Mouse (Mus musculus) spleen, adult 18-20 months (tissue): Measurements from ENCODE around the gene Calml4.
A peak's percentile ranks its signal among the peaks of the same experiment; 100 is the strongest.
"Not testable (repeated sequence)": the region's sequence is repeated elsewhere in the genome, so short reads cannot be mapped to it uniquely, and the experiment has no call there.

Source experiments
- DNase-seq, 2 experiments: peaks; one replicate each; pipeline ENCODE4 v3.0.0; 2022; ENCODE audit warnings: mixed read lengths in 2 of 2

The Calml4 gene

DNA sequence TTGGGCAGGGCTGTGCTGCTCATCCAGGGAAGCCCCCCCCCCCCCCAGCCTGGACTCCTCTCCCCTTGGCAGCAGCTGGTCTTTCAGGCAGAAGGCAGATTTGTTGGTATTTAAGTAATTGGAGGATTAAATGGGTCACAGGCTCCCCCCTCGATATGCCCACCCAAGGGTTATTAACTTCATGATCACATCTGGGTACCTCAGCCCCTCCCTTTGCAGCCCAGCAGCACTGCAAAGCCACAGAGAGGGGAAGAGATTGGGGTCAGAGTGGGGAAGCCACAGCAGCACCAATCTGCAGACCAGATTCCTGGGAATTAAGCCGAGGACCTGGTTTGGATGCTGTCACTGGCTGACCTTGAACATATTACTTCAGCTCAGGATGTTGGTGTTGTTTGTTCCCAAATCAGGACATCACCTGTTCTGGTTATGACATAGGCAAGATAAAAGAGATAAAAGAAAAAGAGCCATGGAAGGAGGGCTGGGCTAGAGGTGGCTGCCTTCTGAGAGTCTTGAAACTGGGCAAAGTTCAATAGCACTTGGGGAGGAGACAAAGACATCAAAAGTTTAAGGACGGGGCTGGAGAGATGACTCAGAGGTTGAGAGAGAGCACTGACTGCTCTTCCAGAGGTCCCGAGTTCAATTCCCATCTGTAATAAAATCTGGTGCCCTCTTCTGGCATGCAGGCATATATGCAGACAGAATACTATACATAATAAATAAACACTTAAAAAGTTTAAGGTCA, 22.0 kb upstream of the Calml4 start:
- no peak for DNase-seq

DNA sequence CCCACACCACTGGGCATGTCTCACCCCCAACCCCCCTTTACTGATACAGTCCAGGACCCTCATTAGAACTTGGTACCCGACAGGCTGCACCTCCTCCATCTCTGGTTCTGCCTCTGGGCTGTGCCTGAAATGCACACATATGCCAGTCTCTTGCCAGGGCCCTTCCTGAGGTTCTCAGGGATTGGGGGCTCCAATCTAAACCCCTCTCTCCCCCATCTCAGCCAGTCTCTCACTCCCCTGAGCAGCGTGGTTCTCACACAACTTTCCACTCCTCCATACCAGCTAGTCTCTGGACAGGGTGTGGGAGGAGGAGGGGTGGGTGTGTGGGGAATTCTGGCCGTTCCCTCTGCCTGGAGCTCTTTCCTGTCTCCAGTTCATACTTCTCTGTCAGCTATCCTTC, 20.3 kb upstream of the Calml4 start:
- no peak for DNase-seq

DNA sequence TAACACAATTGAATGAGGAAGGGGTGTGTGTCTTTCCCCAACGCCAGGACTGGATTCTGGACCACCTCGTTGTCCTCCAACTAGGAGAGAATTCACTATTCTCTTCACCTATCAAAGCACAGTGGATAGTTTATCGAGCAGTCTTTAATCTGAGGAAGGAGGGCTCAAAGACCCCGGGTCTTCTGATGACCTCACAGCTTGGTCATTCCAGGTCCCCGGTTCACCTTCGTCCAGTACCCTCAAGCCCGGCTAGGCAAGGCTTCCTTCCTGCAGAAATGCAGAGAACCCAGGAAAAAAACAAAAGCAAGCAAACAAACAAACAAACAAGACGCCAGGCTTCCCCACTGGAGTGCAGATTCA, 19.8 kb upstream of the Calml4 start:
- no peak for DNase-seq

DNA sequence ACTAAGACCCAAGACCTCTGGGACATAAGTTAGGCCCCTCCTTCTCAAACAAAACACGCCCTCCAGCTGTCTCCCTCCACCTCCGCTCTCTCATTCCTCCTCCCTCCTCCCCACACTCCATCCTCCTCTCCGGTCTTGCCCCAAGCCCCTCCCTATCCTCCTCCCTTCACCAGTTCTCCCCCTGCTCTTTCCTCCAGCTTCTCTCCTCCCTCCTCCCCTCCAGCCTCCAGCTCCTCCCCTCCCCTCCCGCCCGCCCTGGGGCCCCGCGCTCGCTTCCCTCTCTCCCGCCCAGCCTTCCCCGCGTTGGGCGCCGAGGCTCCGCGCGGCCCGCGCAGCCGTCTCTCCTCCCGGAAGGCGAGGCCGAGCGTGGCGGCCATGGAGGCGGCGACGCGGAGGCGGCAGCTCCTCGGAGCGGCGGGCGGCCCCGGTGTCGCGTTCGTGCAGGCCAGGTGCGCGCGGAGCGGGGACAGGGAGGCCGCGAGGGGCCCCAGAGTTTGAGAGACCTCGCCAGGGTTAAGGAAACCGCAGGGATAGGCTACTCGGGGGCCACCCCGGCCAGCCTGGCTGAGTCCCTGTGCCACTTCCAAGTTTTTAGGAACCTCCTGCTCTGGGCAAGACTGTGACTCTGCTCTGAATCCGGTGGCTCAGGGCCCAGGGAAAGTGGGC, 19.2 kb upstream of the Calml4 start, which contains the start of gene Cln6:
Gene Cln6, plus strand, starts transcription at position 280 of the 666 bp plus-strand sequence.
- DNase-seq = peak; percentile 41 to 52

DNA sequence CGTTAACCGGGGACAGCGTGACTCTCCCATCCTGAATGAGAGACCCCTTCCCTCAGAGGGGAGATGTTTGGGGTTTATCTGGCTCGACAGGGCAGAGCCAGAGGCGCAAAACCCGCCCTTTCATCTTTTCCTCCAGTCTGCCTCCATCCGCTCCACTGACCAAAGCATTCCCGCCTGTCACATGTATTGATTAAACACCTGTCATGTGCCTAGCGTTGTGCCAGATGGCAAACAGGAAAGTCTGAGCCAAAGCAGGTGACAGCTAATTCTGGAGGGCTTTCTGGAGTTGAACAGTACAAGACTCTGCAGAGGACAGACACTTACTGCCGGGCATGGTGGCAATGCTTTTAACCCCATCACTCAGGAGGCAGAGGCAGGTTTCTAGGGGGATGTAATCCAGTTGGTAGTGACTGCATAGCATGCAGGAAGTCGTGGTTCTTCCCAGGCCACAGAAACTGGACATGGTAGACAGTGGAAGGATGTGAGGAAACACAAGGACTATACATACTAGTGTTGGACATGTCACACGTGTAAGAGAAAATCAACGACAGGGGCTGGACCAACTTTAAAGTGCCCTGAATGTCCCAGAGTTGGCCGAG, 18.6 kb upstream of the Calml4 start:
- DNase-seq = no peak

DNA sequence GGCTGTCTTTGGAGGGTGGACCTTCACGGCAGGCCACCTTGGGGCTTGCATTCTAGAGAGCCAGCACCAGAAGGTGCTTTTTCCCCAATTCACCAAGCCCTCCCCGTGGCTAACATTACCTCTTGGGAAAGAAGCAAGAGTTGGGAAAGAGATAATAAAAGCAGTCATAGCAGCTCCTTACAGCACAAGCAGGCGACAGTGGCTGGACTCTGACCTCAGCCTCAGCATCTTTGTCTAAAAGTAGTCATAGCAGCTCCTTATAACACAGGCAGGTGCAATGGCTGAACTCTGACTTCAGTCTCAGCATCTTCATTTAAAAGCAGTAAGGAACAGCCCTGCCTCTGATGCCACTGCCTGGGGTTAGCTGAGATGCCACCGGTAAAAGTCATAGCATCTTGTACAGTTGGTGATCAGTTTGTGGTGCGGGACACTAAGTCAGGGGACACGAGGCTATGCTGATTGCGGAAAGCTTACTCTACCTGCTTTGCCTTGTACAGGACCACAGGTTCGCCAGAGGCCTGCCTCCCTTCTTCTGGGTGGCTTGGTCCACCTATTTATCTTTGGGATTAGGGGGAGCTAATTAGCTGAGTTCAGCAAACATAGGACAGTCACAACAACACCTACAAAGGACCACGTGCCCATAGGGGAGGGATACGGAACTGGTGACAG, 14.4 kb upstream of the Calml4 start:
- no peak for DNase-seq

DNA sequence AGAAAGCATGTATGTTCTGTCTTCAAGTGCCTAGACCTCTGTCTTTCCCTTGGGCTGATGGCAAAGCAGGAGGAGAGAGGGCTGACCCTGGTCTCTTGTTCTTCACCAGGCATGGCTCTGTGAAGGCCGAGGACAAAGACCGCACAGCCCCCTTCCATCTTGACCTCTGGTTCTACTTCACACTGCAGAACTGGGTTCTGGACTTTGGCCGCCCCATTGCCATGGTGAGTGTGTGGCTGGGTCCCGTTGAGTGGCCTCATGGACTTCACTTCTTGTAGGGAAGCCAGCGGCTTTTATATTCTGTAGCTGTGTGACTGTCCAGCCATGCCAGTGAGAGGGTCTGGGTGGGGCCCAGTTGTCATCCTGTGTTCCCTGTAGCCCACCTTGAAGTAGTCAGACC, 13.4 kb upstream of the Calml4 start:
- no peak for DNase-seq

DNA sequence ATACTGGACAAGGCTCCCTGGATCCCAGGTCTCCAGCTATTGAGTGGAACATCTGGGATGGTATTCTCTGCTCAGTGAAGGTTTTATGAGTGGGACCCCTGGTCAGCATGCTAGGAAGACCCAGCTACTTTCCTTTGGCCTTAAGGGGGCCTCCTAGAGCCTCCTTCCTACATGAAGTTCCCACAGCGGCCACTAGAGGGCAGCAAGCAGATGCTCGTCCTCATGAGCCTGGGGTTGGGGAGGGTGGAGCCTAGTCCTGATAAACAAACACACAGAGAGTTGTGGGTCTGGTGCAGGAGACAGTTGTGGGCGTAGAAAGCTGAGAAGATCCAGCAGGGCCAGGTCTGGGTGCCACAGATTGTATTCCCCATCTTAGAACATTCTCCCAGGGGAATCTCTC, 10.2 kb upstream of the Calml4 start:
- DNase-seq = peak; percentile 58 to 84

DNA sequence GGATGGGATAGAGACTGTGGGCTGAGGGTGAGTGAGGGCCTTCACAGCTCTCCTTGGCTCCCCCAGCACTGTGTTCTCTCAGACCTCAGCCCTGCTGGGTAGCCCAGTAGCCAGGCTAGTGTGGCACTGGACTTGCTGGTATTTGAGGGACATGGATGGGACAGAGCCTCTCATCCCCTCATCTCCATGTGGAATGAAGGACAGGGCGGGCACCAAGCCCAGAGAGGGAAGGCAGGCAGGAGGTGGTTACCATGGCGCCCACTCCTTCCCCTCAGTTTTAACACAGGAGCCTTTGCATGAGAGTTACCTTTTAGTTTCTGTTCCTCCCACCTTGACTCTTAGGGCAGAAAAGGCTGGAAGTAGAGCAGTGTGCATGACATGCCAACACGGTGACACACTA, 9.2 kb upstream of the Calml4 start:
- DNase-seq = no peak

DNA sequence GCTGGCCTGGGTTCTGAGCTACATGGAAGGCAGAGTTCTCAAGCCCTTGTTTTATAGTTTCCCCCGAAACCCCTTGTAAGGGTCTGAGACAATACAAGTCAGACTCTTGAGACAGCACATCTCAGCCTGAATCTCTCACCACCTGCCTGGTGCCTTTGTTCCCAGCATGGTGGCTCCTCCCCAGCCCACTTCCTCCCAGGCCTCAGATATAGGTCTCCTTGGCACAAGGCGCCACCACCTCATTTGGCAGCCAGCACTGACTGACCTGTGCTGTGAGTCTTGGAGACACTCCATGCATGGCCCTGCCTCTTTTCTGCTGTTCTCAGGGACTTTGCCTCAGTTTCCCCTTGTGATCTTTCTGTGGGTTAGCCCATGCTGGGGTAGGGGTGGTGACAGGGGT, 6.3 kb upstream of the Calml4 start:
- DNase-seq = no peak

DNA sequence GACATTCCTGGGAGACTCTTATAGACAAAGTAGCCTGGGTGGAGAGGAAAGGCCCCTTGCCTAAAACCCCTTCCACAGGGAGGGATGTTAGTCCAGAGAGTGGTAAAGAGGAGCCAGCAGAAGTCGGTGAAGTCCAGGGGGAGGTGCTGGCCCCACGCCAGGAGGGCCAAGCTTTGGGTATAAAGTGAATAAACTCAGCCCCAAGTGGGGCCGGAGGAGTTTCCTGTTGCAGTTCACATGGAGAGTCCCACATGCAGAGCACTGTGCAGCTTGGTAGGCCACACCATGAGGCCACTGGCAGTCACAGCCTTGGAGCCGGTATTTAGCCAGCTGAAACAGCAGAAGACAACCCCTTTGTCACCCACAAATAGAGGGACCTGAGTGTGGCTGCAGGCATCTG, 3.4 kb upstream of the Calml4 start:
- no peak for DNase-seq

DNA sequence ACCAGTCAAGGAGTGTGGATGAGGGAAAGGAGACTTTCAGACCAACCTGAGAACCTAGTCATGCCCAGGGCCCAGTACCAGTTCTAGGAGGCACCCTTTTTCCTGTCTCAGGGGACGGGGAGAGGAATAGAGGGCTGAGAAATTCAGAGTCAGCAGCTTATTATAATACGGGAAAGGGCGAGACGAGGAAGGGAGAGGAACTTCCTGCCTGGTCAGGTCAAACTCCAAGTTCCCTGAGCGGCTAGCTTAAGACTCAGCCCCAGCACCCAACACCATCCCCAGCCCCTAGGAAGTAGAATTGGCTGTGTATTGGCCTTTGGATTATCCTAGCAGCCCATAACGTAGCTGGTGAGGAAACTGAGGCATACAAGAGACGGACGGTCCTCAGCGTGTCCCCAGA, 664 bp upstream of the Calml4 start:
- DNase-seq = no peak

DNA sequence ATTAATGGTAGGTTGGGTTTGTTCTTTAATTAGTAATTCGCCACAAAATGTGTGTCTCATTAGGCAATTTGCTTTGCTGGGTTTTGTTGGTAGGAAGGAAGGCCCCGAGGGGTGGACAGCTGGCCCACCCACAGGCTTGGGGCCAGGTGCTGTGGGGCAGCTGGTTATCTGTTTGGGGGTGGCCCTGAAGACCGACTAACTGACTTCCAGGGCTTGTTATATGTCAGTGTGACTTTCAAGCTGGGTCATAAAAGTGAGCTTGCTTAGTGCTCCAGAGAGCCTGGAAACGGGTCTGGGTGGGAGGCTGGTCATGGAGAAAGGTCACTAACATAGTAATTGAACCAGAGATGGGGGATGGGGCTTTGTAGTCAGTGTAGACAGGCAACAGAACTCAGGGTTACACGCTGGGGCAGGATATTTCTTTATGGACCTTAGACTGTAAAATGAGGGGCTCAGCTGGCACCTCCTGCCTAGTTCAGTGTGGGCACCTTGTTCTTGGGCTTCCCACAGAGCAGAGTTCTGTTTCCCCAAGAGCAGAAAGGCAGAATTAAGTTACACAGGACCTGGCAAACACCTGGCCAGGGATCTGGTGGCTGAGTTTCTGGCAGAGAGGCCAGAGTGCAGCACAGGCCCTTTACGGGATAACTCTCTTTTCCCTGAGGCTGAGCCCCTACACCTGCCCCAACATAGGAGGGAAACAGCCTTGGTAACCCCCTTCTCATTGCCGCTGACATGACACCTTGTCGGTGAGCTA, 563 bp downstream of the Calml4 start:
- DNase-seq = no peak

DNA sequence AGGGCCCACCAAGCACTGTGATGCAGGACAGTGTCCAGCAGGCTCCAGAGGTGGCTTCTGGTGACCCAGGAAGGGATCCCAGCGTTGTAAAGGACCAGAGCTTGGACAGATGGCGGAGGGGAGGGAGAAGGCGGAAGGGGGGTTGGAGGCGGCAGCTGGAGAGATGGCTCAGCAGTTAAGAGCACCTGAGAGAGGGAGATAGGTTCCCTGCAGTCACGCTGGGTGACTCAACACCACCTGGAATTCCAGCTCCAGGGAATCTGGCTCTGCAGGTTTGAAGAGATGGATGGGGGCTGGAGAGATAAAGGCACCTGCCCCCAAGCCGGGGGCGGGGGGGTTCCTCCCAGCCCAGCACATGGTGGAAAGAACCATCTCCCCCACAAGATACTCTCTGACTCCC, 2.2 kb downstream of the Calml4 start:
- not testable (repeated sequence) for DNase-seq

DNA sequence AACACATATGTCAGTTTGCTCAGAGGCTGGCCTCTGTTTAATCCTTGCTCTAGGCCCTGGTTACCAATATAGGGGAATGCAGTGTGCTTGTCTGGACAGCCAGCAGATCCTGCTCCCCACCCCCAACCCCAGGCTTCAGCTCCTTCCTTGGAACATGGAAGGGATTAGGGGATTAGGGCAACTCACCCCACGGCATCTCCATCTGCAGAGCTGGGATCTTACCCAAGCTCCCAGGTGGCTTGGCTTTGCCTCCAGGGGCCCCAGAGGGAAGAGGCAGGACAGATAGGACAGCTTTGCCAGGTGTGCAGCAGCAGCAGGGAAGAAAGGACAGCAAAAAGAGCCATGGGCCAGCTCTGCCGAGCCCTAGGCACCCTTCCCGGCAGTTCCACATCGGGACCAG, 3.0 kb downstream of the Calml4 start:
- DNase-seq = no peak

DNA sequence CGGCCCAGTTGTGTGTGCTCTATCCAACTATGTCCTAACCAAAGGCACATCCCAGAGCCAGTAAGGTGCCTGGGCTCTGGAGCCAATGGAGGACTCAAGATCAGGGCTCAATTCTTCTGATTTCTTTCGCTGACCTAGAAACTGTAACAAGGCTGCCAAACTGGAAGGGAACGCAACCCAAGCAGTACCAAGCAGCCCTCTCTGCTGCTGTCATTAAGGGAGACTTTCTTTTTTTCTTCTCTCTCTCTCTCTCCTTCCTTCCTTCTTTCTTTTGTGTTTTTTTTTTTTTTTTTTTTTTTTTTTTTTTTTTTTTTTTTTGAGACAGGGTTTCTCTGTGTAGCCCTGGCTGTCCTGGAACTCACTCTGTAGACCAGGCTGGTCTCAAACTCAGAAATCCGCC, 11.4 kb downstream of the Calml4 start:
- not testable (repeated sequence) for DNase-seq

DNA sequence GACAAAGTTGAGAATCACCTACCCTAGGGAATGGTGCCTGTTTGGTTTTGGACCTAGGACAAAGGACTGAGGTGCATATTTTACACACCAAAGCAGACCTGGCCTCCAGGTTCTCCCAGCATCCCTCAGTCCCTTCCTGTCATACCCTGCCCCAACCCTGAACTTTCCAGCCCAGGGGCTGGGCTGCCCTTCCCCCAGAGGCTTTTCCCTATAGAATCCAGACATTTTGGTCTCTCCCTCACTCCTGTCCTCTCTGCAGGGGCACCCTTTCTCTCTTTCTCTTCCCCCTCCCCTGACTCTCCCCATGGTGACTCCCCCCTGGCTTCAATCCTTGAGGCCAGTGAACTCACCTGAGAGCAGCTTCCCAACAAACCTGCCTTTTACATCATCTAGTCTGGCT, 12.8 kb downstream of the Calml4 start:
- no peak for DNase-seq

DNA sequence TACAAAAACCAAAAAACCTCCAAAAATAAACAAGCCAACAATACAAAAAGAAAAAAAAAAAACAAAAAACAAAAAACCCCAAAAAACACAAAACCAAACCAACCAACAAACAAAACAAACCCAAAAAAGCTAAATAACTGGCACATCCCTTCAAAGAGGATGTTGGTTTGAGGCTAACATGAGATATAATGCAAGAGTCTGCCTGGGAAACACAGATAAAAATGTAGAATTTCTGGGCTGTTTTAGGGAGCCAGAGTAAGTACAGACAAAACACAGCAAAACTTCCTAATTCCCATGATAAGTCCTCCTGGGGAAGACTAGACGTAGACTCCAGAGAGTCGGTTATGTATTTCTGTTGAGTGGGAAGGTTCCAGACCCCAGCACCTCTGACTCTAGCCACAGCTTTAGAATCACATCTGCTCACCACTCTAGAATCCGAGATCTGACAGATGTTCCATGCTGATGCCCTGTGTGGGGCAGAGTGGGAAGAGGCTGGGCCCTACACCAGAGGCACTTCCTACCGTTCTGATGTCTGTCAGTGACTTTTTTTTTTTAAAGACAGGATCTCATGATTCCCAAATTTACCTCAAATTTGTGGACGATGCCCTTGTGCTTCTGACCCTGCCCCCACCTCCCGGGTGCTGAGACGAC, 19.2 kb downstream of the Calml4 start:
- DNase-seq = no peak

DNA sequence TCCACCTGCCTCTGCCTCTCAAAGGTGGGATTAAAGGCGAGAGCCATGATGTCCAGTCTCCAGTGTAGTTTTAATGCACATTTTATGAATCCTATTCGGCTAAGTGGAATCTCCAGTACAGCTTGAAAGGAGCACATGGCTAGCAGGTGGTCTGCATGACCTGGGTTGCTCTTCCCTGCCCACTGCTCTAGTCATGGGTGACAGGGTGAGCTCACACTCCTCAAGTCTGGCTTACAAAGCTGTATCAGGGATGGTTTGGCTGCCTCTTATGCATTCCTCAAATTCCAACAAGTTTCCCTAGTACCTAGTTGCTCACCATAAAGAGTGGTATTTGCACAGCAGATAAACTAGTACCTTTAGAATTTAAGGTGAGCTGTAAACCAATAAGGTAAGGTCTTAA, 19.9 kb downstream of the Calml4 start:
- DNase-seq = no peak

DNA sequence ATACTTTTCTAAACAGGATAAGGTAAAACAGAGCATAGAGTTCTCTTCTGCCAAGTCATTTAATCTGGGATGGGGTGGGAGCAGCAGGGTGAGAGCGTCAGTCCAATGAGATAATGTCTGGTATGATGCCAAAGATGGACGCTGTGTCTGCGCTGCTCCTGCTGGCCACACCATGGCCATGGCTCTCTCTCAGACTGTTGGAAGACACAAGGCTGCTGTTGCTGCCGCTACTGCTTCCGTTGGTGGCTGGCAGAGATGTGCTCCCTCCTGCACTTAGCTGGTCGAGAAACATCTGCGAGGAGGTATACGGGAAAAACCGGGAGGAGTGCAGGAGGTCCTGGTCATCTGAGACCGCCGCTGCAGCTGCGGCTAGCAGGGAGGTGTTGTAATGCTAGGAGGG, 24.0 kb downstream of the Calml4 start:
- no peak for DNase-seq

DNA sequence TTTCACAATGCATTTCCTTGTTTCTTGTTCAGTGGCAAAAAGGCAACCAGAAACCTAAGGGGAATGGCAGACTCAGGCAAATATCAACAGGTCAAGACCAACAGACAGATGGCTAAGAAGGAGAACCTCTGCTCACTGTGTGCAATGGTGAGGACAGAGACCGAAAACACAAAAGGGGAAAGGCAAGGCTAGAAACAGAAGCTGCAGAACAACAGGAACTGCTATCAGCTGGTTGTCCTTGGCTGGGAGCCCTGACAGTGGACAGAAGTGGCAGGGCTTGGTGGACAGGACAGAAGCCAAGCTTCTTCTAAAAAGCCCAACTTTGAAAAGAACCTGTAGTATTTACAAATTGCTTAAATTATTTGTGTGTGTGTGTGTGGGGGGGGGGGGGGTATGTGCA, 36.6 kb downstream of the Calml4 start:
- DNase-seq = no peak

DNA sequence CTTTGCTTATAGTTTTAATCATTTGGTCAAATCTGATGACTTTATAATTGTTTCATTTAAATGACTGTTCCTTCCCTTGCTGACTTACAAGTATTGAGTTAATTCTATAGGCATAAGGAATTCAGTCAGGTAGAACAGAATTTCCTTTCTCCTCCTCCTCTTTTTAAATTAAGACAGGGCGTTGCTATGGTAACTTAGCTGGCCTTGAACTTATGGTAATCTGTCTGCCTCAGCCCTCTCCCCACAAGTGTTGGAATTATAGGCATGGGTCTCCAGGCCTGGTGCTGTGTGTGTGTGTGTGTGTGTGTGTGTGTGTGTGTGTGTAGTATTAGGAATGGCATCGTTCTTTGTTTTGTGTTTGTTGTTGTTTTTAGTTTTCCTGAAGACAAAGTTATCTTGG, 43.9 kb downstream of the Calml4 start:
- DNase-seq = no peak

DNA sequence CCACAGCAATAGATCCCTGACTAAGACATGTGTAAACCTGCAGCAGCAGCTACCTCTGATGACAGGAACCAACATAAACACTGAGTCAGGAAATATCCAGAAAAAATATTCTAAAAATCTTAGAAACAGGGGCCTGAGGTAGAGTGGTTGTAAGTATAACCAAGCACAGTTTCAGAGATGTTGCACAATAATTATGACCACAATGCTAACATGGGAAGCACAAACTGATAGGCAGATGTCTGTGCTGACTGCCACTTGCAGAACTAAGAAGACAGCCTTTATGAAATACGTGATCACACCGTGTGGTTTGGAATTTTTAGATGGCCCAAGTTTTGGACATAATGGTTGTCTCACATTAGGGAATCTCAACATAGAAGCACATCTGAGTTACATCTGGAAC, 46.0 kb downstream of the Calml4 start:
- DNase-seq = no peak
